Mouse (Mus musculus): ENCODE results near the gene Wnk4. TPM values are rescaled to one million over a fixed set of nuclear protein-coding genes. Genes with fewer than 3 reads are reported as not detected.

Wnk4 gene
- polyA plus RNA-seq, 1 experiment, result 12.3 TPM

- no peak overlapping the region for H3K27ac ChIP-seq (ENCODE audit: control insufficient read depth, insufficient read depth, low read depth, low read length)
- no peaks in the 10 kb centered on the region for H3K27me3 ChIP-seq (ENCODE audit: control insufficient read depth, insufficient read depth, low read length)
- no peak for TF ChIP-seq CTCF (IDR thresholded peaks at IDR 0.05; ENCODE audit: control insufficient read depth, insufficient read depth, insufficient replicate concordance, low read depth, low read length)
- TF ChIP-seq POLR2A (IDR thresholded peaks at IDR 0.05; ENCODE audit: control insufficient read depth, low read depth, low read length), result no peak
- peaks cover 3% of the 10 kb centered on the region for H3K36me3 ChIP-seq (ENCODE audit: control insufficient read depth, insufficient read depth, low read length)
- H3K4me3 ChIP-seq (ENCODE audit: control insufficient read depth, low read depth, low read length), result no peak overlapping the region
- no peaks in the 10 kb centered on the region for H3K4me1 ChIP-seq (ENCODE audit: control insufficient read depth, insufficient read depth, low read length)
Observed at GRCm38 (mm10) chr11:101291231-101291630, 30.9 kb downstream of the Wnk4 start.

GRCm38 (mm10) chr11:101295191-101295590 is 34.8 kb downstream of the Wnk4 start:
- no peaks in the 10 kb centered on the region for H3K4me1 ChIP-seq (ENCODE audit: control insufficient read depth, insufficient read depth, low read length)
- peaks cover 2% of the 10 kb centered on the region for H3K36me3 ChIP-seq (ENCODE audit: control insufficient read depth, insufficient read depth, low read length)
- no peak for TF ChIP-seq CTCF (IDR thresholded peaks at IDR 0.05; ENCODE audit: control insufficient read depth, insufficient read depth, insufficient replicate concordance, low read depth, low read length)
- no peak for TF ChIP-seq POLR2A (IDR thresholded peaks at IDR 0.05; ENCODE audit: control insufficient read depth, low read depth, low read length)
- H3K27ac ChIP-seq (ENCODE audit: control insufficient read depth, insufficient read depth, low read depth, low read length), result no peak overlapping the region
- no peak overlapping the region for H3K4me3 ChIP-seq (ENCODE audit: control insufficient read depth, low read depth, low read length)
- H3K27me3 ChIP-seq (ENCODE audit: control insufficient read depth, insufficient read depth, low read length), result no peaks in the 10 kb centered on the region

GRCm38 (mm10) chr11:101300881-101301280 is 40.5 kb downstream of the Wnk4 start:
- Histone ChIP-seq H3K4me1 (ENCODE audit: control insufficient read depth, insufficient read depth, low read length) (peaks cover 8% of the 10 kb centered on the region), H3K27ac (ENCODE audit: control insufficient read depth, insufficient read depth, low read depth, low read length) (no peak overlapping the region), H3K36me3 (ENCODE audit: control insufficient read depth, insufficient read depth, low read length) (no peaks in the 10 kb centered on the region), H3K4me3 (ENCODE audit: control insufficient read depth, low read depth, low read length) (peak overlapping the region; percentile 93), H3K27me3 (ENCODE audit: control insufficient read depth, insufficient read depth, low read length) (no peaks in the 10 kb centered on the region)
- TF ChIP-seq POLR2A (IDR thresholded peaks at IDR 0.05; ENCODE audit: control insufficient read depth, low read depth, low read length), result no peak
- 0 out of 2 replicates have a peak, but pooled peaks have one; percentile 4 for TF ChIP-seq CTCF (IDR thresholded peaks at IDR 0.05; ENCODE audit: control insufficient read depth, insufficient read depth, insufficient replicate concordance, low read depth, low read length)

GRCm38 (mm10) chr11:101301299-101302003 is 41.1 kb downstream of the Wnk4 start:
- Histone ChIP-seq H3K36me3 (ENCODE audit: control insufficient read depth, insufficient read depth, low read length) (no peaks in the 10 kb centered on the region), H3K27ac (ENCODE audit: control insufficient read depth, insufficient read depth, low read depth, low read length) (peak overlapping the region; percentile 67), H3K4me3 (ENCODE audit: control insufficient read depth, low read depth, low read length) (peak overlapping the region; percentile 93), H3K27me3 (ENCODE audit: control insufficient read depth, insufficient read depth, low read length) (no peaks in the 10 kb centered on the region), H3K4me1 (ENCODE audit: control insufficient read depth, insufficient read depth, low read length) (peaks cover 8% of the 10 kb centered on the region)
- TF ChIP-seq CTCF (IDR thresholded peaks at IDR 0.05; ENCODE audit: control insufficient read depth, insufficient read depth, insufficient replicate concordance, low read depth, low read length) (no peak), POLR2A (IDR thresholded peaks at IDR 0.05; ENCODE audit: control insufficient read depth, low read depth, low read length) (no peak)

- TF ChIP-seq POLR2A (IDR thresholded peaks at IDR 0.05; ENCODE audit: control insufficient read depth, low read depth, low read length) (peak; percentile 71), CTCF (IDR thresholded peaks at IDR 0.05; ENCODE audit: control insufficient read depth, insufficient read depth, insufficient replicate concordance, low read depth, low read length) (peak; percentile 98)
- Histone ChIP-seq H3K27me3 (ENCODE audit: control insufficient read depth, insufficient read depth, low read length) (no peaks in the 10 kb centered on the region), H3K27ac (ENCODE audit: control insufficient read depth, insufficient read depth, low read depth, low read length) (peak within 1 kb of the TSS; percentile 67), H3K4me3 (ENCODE audit: control insufficient read depth, low read depth, low read length) (peak within 1 kb of the TSS; percentile 93), H3K36me3 (ENCODE audit: control insufficient read depth, insufficient read depth, low read length) (no peaks in the 10 kb centered on the region), H3K4me1 (ENCODE audit: control insufficient read depth, insufficient read depth, low read length) (peaks cover 8% of the 10 kb centered on the region)
Observed at GRCm38 (mm10) chr11:101302004-101302798, 41.8 kb downstream of the Wnk4 start, which contains the start of gene Becn1. TSS of gene Becn1 (minus strand) at chr11:101302286.

GRCm38 (mm10) chr11:101307744-101308143 is 47.4 kb downstream of the Wnk4 start:
- H3K4me1 ChIP-seq (ENCODE audit: control insufficient read depth, insufficient read depth, low read length), result no peaks in the 10 kb centered on the region

GRCm38 (mm10) chr11:101311083-101311482 is 50.7 kb downstream of the Wnk4 start:
- TF ChIP-seq CTCF (IDR thresholded peaks at IDR 0.05; ENCODE audit: control insufficient read depth, insufficient read depth, insufficient replicate concordance, low read depth, low read length) (no peak), POLR2A (IDR thresholded peaks at IDR 0.05; ENCODE audit: control insufficient read depth, low read depth, low read length) (no peak)
- Histone ChIP-seq H3K4me1 (ENCODE audit: control insufficient read depth, insufficient read depth, low read length) (peaks cover 2% of the 10 kb centered on the region), H3K27ac (ENCODE audit: control insufficient read depth, insufficient read depth, low read depth, low read length) (no peak overlapping the region), H3K4me3 (ENCODE audit: control insufficient read depth, low read depth, low read length) (no peak overlapping the region), H3K36me3 (ENCODE audit: control insufficient read depth, insufficient read depth, low read length) (no peaks in the 10 kb centered on the region), H3K27me3 (ENCODE audit: control insufficient read depth, insufficient read depth, low read length) (no peaks in the 10 kb centered on the region)

More at GRCm38 (mm10) chr11:101307744-101308143, 47.4 kb downstream of the Wnk4 start:
- TF ChIP-seq POLR2A (IDR thresholded peaks at IDR 0.05; ENCODE audit: control insufficient read depth, low read depth, low read length), result no peak
- Histone ChIP-seq H3K36me3 (ENCODE audit: control insufficient read depth, insufficient read depth, low read length) (no peaks in the 10 kb centered on the region), H3K27ac (ENCODE audit: control insufficient read depth, insufficient read depth, low read depth, low read length) (no peak overlapping the region), H3K4me3 (ENCODE audit: control insufficient read depth, low read depth, low read length) (no peak overlapping the region), H3K27me3 (ENCODE audit: control insufficient read depth, insufficient read depth, low read length) (no peaks in the 10 kb centered on the region)

Measured in testis, adult 2 months (tissue).